Mouse (Mus musculus) midbrain, embryonic 11.5 days (tissue): ENCODE measurements around the gene Sgk2. TPM values are rescaled to one million over a fixed set of nuclear protein-coding genes. Genes with fewer than 3 reads are reported as not detected.
A peak's percentile ranks its signal among the peaks of the same experiment; 100 is the strongest.

Source experiments
- ATAC-seq: fragments of 200-750 bp; cut with Nextera tagmentation; 2 replicates; pipeline ENCODE4 v1.8.0; 2017; ENCODE audit warnings: moderate TSS enrichment, moderate library complexity; ENCODE audit not compliant: low FRiP score
- DNase-seq: peaks from one replicate; pipeline ENCODE4 v3.0.0; 2015; ENCODE audit warnings: low spot score; ENCODE audit errors: missing footprints
- H3K27ac ChIP-seq: fragments of 300-500 bp; sonication (generic); 2 replicates; pipeline ENCODE4 v1.5.1; 2014; ENCODE audit warnings: low read depth, low read length
- H3K27me3 ChIP-seq: fragments of 300-500 bp; sonication (generic); 2 replicates; pipeline ENCODE4 v1.6.1; 2014; ENCODE audit warnings: mild to moderate bottlenecking, low read length, moderate library complexity, mixed read lengths; ENCODE audit not compliant: control insufficient read depth, insufficient read depth
- H3K36me3 ChIP-seq: fragments of 300-500 bp; sonication (generic); 2 replicates; pipeline ENCODE4 v1.6.1; 2014; ENCODE audit warnings: mild to moderate bottlenecking, low read length, moderate library complexity, mixed read lengths; ENCODE audit not compliant: control insufficient read depth, insufficient read depth
- H3K4me1 ChIP-seq: fragments of 300-500 bp; sonication (generic); 2 replicates; pipeline ENCODE4 v1.6.1; 2014; ENCODE audit warnings: low read length; ENCODE audit not compliant: control insufficient read depth, insufficient read depth
- H3K4me2 ChIP-seq: fragments of 300-500 bp; sonication (generic); 2 replicates; pipeline ENCODE4 v1.6.1; 2014; ENCODE audit warnings: mild to moderate bottlenecking, moderate library complexity
- H3K4me3 ChIP-seq: fragments of 300-500 bp; sonication (generic); 2 replicates; pipeline ENCODE4 v1.5.1; 2014; ENCODE audit warnings: low read depth, low read length
- H3K9ac ChIP-seq: fragments of 300-500 bp; sonication (generic); 2 replicates; pipeline ENCODE4 v1.6.1; 2014; ENCODE audit warnings: low read length
- H3K9me3 ChIP-seq: fragments of 300-500 bp; sonication (generic); 2 replicates; pipeline ENCODE4 v1.6.1; 2016; ENCODE audit warnings: low read length; ENCODE audit not compliant: control insufficient read depth
- WGBS: fragments of 180-500 bp; shearing (Covaris S2); extraction: QIAGEN DNeasy Blood & Tissue Kit; methylation state at CpG from one replicate; pipeline ENCODE4 v1.1.7; 2014; 5-methylcytosine and 5-hydroxymethylcytosine counted together
- polyA plus RNA-seq: library from polyadenylated mRNA; unstranded; fragments of >200 nt; fragmentation: Nextera tagmentation; extraction: Ambion mirVana; gene quantifications from 2 replicates; pipeline ENCODE4 v1.2.1, GENCODE M21; 2014

Sgk2 gene
- polyA plus RNA-seq, 1 experiment from 2014 or later: not detected

- Histone ChIP-seq H3K4me1 (peaks cover 7% of the 10 kb centered on the region), H3K4me2 (no peak overlapping the region), H3K4me3 (no peak overlapping the region), H3K9me3 (no peaks in the 10 kb centered on the region), H3K27ac (no peak overlapping the region), H3K27me3 (no peaks in the 10 kb centered on the region), H3K9ac (no peak overlapping the region), H3K36me3 (peaks cover 5% of the 10 kb centered on the region; the same call in 1 of the 2 replicates)
- ATAC-seq (no peak), DNase-seq (peak; percentile 65)
- 73% methylated on average over 6 of the region's 6 CpGs for WGBS
Measured at GRCm38 (mm10) chr2:163060630-163061029, 73.5 kb downstream of the Sgk2 start.

GRCm38 (mm10) chr2:163061203-163062118, 74.3 kb downstream of the Sgk2 start:
- DNase-seq: peak; percentile 51
- Histone ChIP-seq H3K4me3 (no peak overlapping the region), H3K9ac (no peak overlapping the region), H3K27me3 (no peaks in the 10 kb centered on the region), H3K9me3 (no peaks in the 10 kb centered on the region), H3K4me1 (no peaks in the 10 kb centered on the region), H3K4me2 (no peak overlapping the region), H3K36me3 (peaks cover 5% of the 10 kb centered on the region; the same call in 1 of the 2 replicates), H3K27ac (no peak overlapping the region)
- 88% methylated on average over 8 of the region's 8 CpGs for WGBS
- ATAC-seq: no peak

- H3K4me2 ChIP-seq: no peak overlapping the region
- H3K27me3 ChIP-seq: no peaks in the 10 kb centered on the region
- H3K36me3 ChIP-seq: peaks cover 5% of the 10 kb centered on the region; the same call in 1 of the 2 replicates
- H3K4me1 ChIP-seq: no peaks in the 10 kb centered on the region
- H3K27ac ChIP-seq: no peak overlapping the region
- H3K4me3 ChIP-seq: no peak overlapping the region
- no peak overlapping the region for H3K9ac ChIP-seq
- no peak for DNase-seq
- WGBS: 78% methylated on average over 6 of the region's 6 CpGs
- ATAC-seq: no peak
- H3K9me3 ChIP-seq: no peaks in the 10 kb centered on the region
Measured at GRCm38 (mm10) chr2:163062119-163062508, 75.0 kb downstream of the Sgk2 start.

Other genes with a start within 250 kb of the Sgk2 start
- 282 and 289 TPM in 2 replicates for gene Srsf6, start 55.8 kb upstream of the Sgk2 start, polyA plus RNA-seq
- 0.21 TPM in 1 of 2 replicates, not detected in the other for gene L3mbtl1, start 43.9 kb upstream of the Sgk2 start, polyA plus RNA-seq
- 58.6 and 61.3 TPM in 2 replicates for gene Ift52, start 30.0 kb downstream of the Sgk2 start, polyA plus RNA-seq
- gene Mybl2, start 67.4 kb downstream of the Sgk2 start, polyA plus RNA-seq: 25.7 and 29.8 TPM in 2 replicates
- not detected in 2 replicates for gene Gtsf1l, start 100.5 kb downstream of the Sgk2 start, polyA plus RNA-seq
- 37.3 and 38.2 TPM in 2 replicates for gene Tox2, start 215.8 kb downstream of the Sgk2 start, polyA plus RNA-seq